In the genomic region with DNA sequence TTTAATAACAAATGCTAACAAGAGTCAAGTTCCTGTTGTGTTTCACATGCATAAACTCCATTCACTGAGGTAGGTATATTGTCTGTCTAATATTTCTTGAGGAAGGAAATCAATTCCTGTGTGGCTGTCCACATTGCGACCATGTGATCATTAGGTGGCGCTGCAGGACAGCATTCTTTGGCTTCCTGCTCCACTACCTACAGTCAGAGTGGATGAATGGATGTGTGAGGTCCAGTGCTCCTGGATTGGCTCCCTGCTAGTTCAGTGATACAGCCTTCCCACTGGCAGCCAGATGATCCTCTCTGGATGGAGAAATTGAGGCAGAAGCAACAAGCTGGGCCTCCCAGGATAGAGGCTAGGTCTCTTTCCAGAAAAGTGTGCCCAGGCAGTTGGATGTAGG, we compare ENCODE assay signal across 10 mouse cellular contexts. TPM values are rescaled to one million over a fixed set of nuclear protein-coding genes. Genes with fewer than 3 reads are reported as not detected.
DNase-seq lines count a peak whose midpoint lies in the region; ATAC-seq and TF ChIP-seq lines count a peak whose summit lies in the region.
"Had no signal": no experiment of that assay in that cellular context is flagged by ENCODE, and none has a peak within 500 bp of the region (broad histone marks: within the 10 kb centered on the region; RNA-seq: fewer than 3 reads in every experiment).

No protein-coding gene starts in this region.

- no peak for TF ChIP-seq POLR2A in testis, adult 2 months (IDR thresholded peaks at IDR 0.05; ENCODE audit: control insufficient read depth, low read depth, low read length)

- no peaks in the 10 kb centered on the region for H3K9me3 ChIP-seq in forebrain, embryonic 15.5 days
- H3K9me3 ChIP-seq in hindbrain, embryonic 14.5 days (ENCODE audit: control insufficient read depth, low read length): no peaks in the 10 kb centered on the region
- no peaks in the 10 kb centered on the region for H3K9me3 ChIP-seq in stomach, postnatal 0 days (ENCODE audit: control insufficient read depth, low read length)
- H3K9me3 ChIP-seq: embryonic facial prominence, embryonic 15.5 days had no signal

- peak; percentile 59; the same call in 1 of the 2 replicates for TF ChIP-seq CTCF in testis, adult 2 months (IDR thresholded peaks at IDR 0.05; ENCODE audit: control insufficient read depth, insufficient read depth, insufficient replicate concordance, low read depth, low read length)
- peak; percentile 95 for TF ChIP-seq CTCF in stomach, postnatal 0 days (IDR thresholded peaks at IDR 0.05; ENCODE audit: low read depth)

- H3K27ac ChIP-seq in testis, adult 2 months (ENCODE audit: control insufficient read depth, insufficient read depth, low read depth, low read length): no peak overlapping the region
- H3K27ac ChIP-seq in forebrain, embryonic 15.5 days (replicated peaks): no peak overlapping the region
- no peak overlapping the region for H3K27ac ChIP-seq in hindbrain, embryonic 14.5 days
- H3K27ac ChIP-seq in stomach, postnatal 0 days (replicated peaks): no peak overlapping the region
- H3K27ac ChIP-seq: embryonic facial prominence, embryonic 15.5 days had no signal

- H3K27me3 ChIP-seq in testis, adult 2 months (ENCODE audit: control insufficient read depth, insufficient read depth, low read length): no peaks in the 10 kb centered on the region
- H3K27me3 ChIP-seq in forebrain, embryonic 15.5 days: no peaks in the 10 kb centered on the region
- no peaks in the 10 kb centered on the region for H3K27me3 ChIP-seq in hindbrain, embryonic 14.5 days (ENCODE audit: control insufficient read depth, insufficient read depth, low read length)
- H3K27me3 ChIP-seq in stomach, postnatal 0 days (ENCODE audit: control insufficient read depth, insufficient read depth, low read length): no peaks in the 10 kb centered on the region
- H3K27me3 ChIP-seq: embryonic facial prominence, embryonic 15.5 days had no signal

- no peak for DNase-seq in testis, postnatal 14 days (ENCODE audit: low spot score)
- peak; percentile 75 for DNase-seq in c-Kit-positive CD71-positive TER-119-negative erythroid progenitor cells, embryonic 14.5 days (ENCODE audit: low read depth)
- DNase-seq in hindbrain, embryonic 14.5 days (ENCODE audit: low spot score): peak; percentile 89
- DNase-seq in left cerebral cortex, postnatal 4 days: peak; percentile 86
- peak; percentile 83 for DNase-seq in stomach, postnatal 0 days (ENCODE audit: low spot score)

- intact Hi-C loops in left cerebral cortex, postnatal 4 days (cut with DNase I): loop anchor here (5.0 kb wide), 1 partner anchor 436 kb away; no protein-coding TSS in a partner anchor

- H3K4me2 ChIP-seq in forebrain, embryonic 15.5 days (replicated peaks): no peak overlapping the region
- H3K4me2 ChIP-seq in hindbrain, embryonic 14.5 days (replicated peaks): no peak overlapping the region
- no peak overlapping the region for H3K4me2 ChIP-seq in stomach, postnatal 0 days (replicated peaks; ENCODE audit: low read depth)
- H3K4me2 ChIP-seq: embryonic facial prominence, embryonic 15.5 days had no signal

- H3K9ac ChIP-seq in forebrain, embryonic 15.5 days (replicated peaks): no peak overlapping the region
- H3K9ac ChIP-seq in hindbrain, embryonic 14.5 days: no peak overlapping the region
- H3K9ac ChIP-seq in stomach, postnatal 0 days (ENCODE audit: low read length): no peak overlapping the region
- H3K9ac ChIP-seq: embryonic facial prominence, embryonic 15.5 days had no signal

- peaks cover 5% of the 10 kb centered on the region for H3K4me1 ChIP-seq in testis, adult 2 months (ENCODE audit: control insufficient read depth, insufficient read depth, low read length)
- H3K4me1 ChIP-seq in forebrain, embryonic 15.5 days: peaks cover 18% of the 10 kb centered on the region
- H3K4me1 ChIP-seq in hindbrain, embryonic 14.5 days (replicated peaks; ENCODE audit: control insufficient read depth, insufficient read depth, low read length): peaks cover 11% of the 10 kb centered on the region; the same call in 1 of the 2 replicates
- H3K4me1 ChIP-seq in stomach, postnatal 0 days (replicated peaks; ENCODE audit: control insufficient read depth, insufficient read depth): no peaks in the 10 kb centered on the region

- H3K4me3 ChIP-seq in testis, adult 2 months (ENCODE audit: control insufficient read depth, low read depth, low read length): no peak overlapping the region
- H3K4me3 ChIP-seq in forebrain, embryonic 15.5 days: no peak overlapping the region
- no peak overlapping the region for H3K4me3 ChIP-seq in hindbrain, embryonic 14.5 days (replicated peaks; ENCODE audit: low read length)
- H3K4me3 ChIP-seq in stomach, postnatal 0 days (ENCODE audit: low read depth, low read length): no peak overlapping the region
- H3K4me3 ChIP-seq: embryonic facial prominence, embryonic 15.5 days had no signal

- H3K36me3 ChIP-seq in testis, adult 2 months (ENCODE audit: control insufficient read depth, insufficient read depth, low read length): no peaks in the 10 kb centered on the region
- H3K36me3 ChIP-seq in forebrain, embryonic 15.5 days: no peaks in the 10 kb centered on the region
- H3K36me3 ChIP-seq in hindbrain, embryonic 14.5 days (replicated peaks; ENCODE audit: control insufficient read depth, insufficient read depth): no peaks in the 10 kb centered on the region
- H3K36me3 ChIP-seq in stomach, postnatal 0 days (ENCODE audit: control insufficient read depth, insufficient read depth, low read length): no peaks in the 10 kb centered on the region
- H3K36me3 ChIP-seq: embryonic facial prominence, embryonic 15.5 days had no signal

- TF ChIP-seq EP300 in stomach, postnatal 0 days (optimal IDR thresholded peaks at IDR 0.05): no peak

- WGBS in forebrain, embryonic 15.5 days: 0% methylated on average over 2 of the region's 2 CpGs
- WGBS in hindbrain, embryonic 14.5 days: 0% methylated on average over 2 of the region's 2 CpGs
- WGBS in stomach, postnatal 0 days: 2% methylated on average over 2 of the region's 2 CpGs

- ATAC-seq in forebrain, embryonic 15.5 days (replicated peaks): peak; percentile 41; the same call in 1 of the 2 replicates
- ATAC-seq in hindbrain, embryonic 14.5 days (ENCODE audit: low FRiP score): peak; percentile 50; the same call in 1 of the 2 replicates
- peak; percentile 56 for ATAC-seq in monocyte, adult 5-6 weeks (replicated peaks; ENCODE audit: insufficient number of reproducible peaks, low FRiP score, low TSS enrichment, poor library complexity, severe bottlenecking)
- ATAC-seq in stomach, postnatal 0 days (ENCODE audit: low FRiP score, low TSS enrichment): 0 out of 2 replicates have a peak, but pooled peaks have one; percentile 21

RNA-seq across cellular contexts. Expression of a gene that starts 2.2 kb away (rescaled TPM):
- 13.6 and 14.5 TPM in 2 replicates for polyA plus RNA-seq in testis, adult 2 months (2012; rRNA removed)
- polyA plus RNA-seq in forebrain, embryonic 15.5 days (2015; fragmentation: Nextera tagmentation; extraction: Ambion mirVana): 65.3 and 70.7 TPM in 2 replicates
- 75.0 and 83.7 TPM in 2 replicates for polyA plus RNA-seq in hindbrain, embryonic 14.5 days (2014; fragmentation: Nextera tagmentation; extraction: Ambion mirVana)
- total RNA-seq in left cerebral cortex, postnatal 4 days (2021): 10 to 100 TPM; 45.1 to 50.3 TPM
- 10.6 to 23.0 TPM (median 13.2 TPM) in 3 replicates for total RNA-seq in monocyte, adult 5-6 weeks (2017)
- 39.5 and 43.3 TPM in 2 replicates for polyA plus RNA-seq in stomach, postnatal 0 days (2015; fragmentation: Nextera tagmentation; extraction: Ambion mirVana)

RNA-seq across cellular contexts. Expression of a gene that starts 11.3 kb away (rescaled TPM):
- polyA plus RNA-seq in testis, adult 2 months (2012; rRNA removed): 46.0 and 46.7 TPM in 2 replicates
- polyA plus RNA-seq in forebrain, embryonic 15.5 days (2015; fragmentation: Nextera tagmentation; extraction: Ambion mirVana): 123 and 124 TPM in 2 replicates
- polyA plus RNA-seq in hindbrain, embryonic 14.5 days (2014; fragmentation: Nextera tagmentation; extraction: Ambion mirVana): 102 and 115 TPM in 2 replicates
- total RNA-seq in left cerebral cortex, postnatal 4 days (2021): 100 to 1,000 TPM; 116 to 119 TPM
- 446 to 519 TPM (median 465 TPM) in 3 replicates for total RNA-seq in monocyte, adult 5-6 weeks (2017)
- polyA plus RNA-seq in stomach, postnatal 0 days (2015; fragmentation: Nextera tagmentation; extraction: Ambion mirVana): 104 and 114 TPM in 2 replicates

RNA-seq across cellular contexts. Expression of a gene that starts 20.8 kb away (rescaled TPM):
- 1.1 and 1.2 TPM in 2 replicates for polyA plus RNA-seq in testis, adult 2 months (2012; rRNA removed)
- polyA plus RNA-seq in forebrain, embryonic 15.5 days (2015; fragmentation: Nextera tagmentation; extraction: Ambion mirVana): 0.50 and 0.57 TPM in 2 replicates
- 0.80 and 0.86 TPM in 2 replicates for polyA plus RNA-seq in hindbrain, embryonic 14.5 days (2014; fragmentation: Nextera tagmentation; extraction: Ambion mirVana)
- 10 to 100 TPM; 43.3 to 44.4 TPM for total RNA-seq in left cerebral cortex, postnatal 4 days (2021)
- total RNA-seq in monocyte, adult 5-6 weeks (2017): 2.2 to 5.0 TPM (median 3.1 TPM) in 3 replicates
- 0.01 TPM in 1 of 2 replicates, not detected in the other for polyA plus RNA-seq in stomach, postnatal 0 days (2015; fragmentation: Nextera tagmentation; extraction: Ambion mirVana)

RNA-seq across cellular contexts. Expression of a gene that starts 30.6 kb away (rescaled TPM):
- not detected in 2 replicates for polyA plus RNA-seq in testis, adult 2 months (2012; rRNA removed)
- 4.2 TPM in 1 of 2 replicates, not detected in the other for polyA plus RNA-seq in forebrain, embryonic 15.5 days (2015; fragmentation: Nextera tagmentation; extraction: Ambion mirVana)
- polyA plus RNA-seq in hindbrain, embryonic 14.5 days (2014; fragmentation: Nextera tagmentation; extraction: Ambion mirVana): not detected in 2 replicates
- 10 to 100 TPM; 21.1 to 22.2 TPM for total RNA-seq in left cerebral cortex, postnatal 4 days (2021)
- total RNA-seq in monocyte, adult 5-6 weeks (2017): not detected in 3 replicates
- polyA plus RNA-seq in stomach, postnatal 0 days (2015; fragmentation: Nextera tagmentation; extraction: Ambion mirVana): not detected in 2 replicates
- polyA plus RNA-seq: embryonic facial prominence, embryonic 15.5 days; neural tube, embryonic 14.5 days had no signal

RNA-seq across cellular contexts. Expression of a gene that starts 32.5 kb away (rescaled TPM):
- polyA plus RNA-seq in testis, adult 2 months (2012; rRNA removed): 38.4 and 43.6 TPM in 2 replicates
- 41.0 and 41.6 TPM in 2 replicates for polyA plus RNA-seq in forebrain, embryonic 15.5 days (2015; fragmentation: Nextera tagmentation; extraction: Ambion mirVana)
- 36.4 and 38.6 TPM in 2 replicates for polyA plus RNA-seq in hindbrain, embryonic 14.5 days (2014; fragmentation: Nextera tagmentation; extraction: Ambion mirVana)
- 10 to 100 TPM; 29.3 to 30.6 TPM for total RNA-seq in left cerebral cortex, postnatal 4 days (2021)
- total RNA-seq in monocyte, adult 5-6 weeks (2017): 28.7 to 38.2 TPM (median 29.9 TPM) in 3 replicates
- polyA plus RNA-seq in stomach, postnatal 0 days (2015; fragmentation: Nextera tagmentation; extraction: Ambion mirVana): 12.6 TPM in 2 replicates
